Comparison of ENCODE assay signal across 9 mouse cellular contexts in genomic region chr5:136982338-136982930, GRCm38 (mm10). TPM values are rescaled to one million over a fixed set of nuclear protein-coding genes. Genes with fewer than 3 reads are reported as not detected.
DNase-seq lines count a peak whose midpoint lies in the region; ATAC-seq and TF ChIP-seq lines count a peak whose summit lies in the region.
"Had no signal": no experiment of that assay in that cellular context is flagged by ENCODE, and none has a peak within 500 bp of the region (broad histone marks: within the 10 kb centered on the region; RNA-seq: fewer than 3 reads in every experiment).

No protein-coding gene starts in this region.

- no peak overlapping the region for H3K9ac ChIP-seq in midbrain, embryonic 16.5 days (ENCODE audit: low read depth, low read length)
- H3K9ac ChIP-seq: heart, embryonic 15.5 days had no signal

- peak; percentile 61 for TF ChIP-seq CTCF in gastrocnemius, adult 2 months (IDR thresholded peaks at IDR 0.05)

- no peak overlapping the region for H3K27ac ChIP-seq in gastrocnemius, adult 2 months
- no peak overlapping the region for H3K27ac ChIP-seq in midbrain, embryonic 10.5 days (replicated peaks)
- no peak overlapping the region for H3K27ac ChIP-seq in midbrain, embryonic 16.5 days (ENCODE audit: low read length)
- H3K27ac ChIP-seq: heart, embryonic 15.5 days had no signal

- peaks cover 26% of the 10 kb centered on the region for H3K36me3 ChIP-seq in midbrain, embryonic 10.5 days
- peaks cover 14% of the 10 kb centered on the region for H3K36me3 ChIP-seq in midbrain, embryonic 16.5 days (ENCODE audit: control insufficient read depth, insufficient read depth, low read length)

- intact Hi-C loops in gastrocnemius, adult 2 months (cut with DNase I): no loop called here

- no peak overlapping the region for H3K4me3 ChIP-seq in gastrocnemius, adult 2 months
- no peak overlapping the region for H3K4me3 ChIP-seq in midbrain, embryonic 10.5 days
- H3K4me3 ChIP-seq in midbrain, embryonic 16.5 days (ENCODE audit: low read depth, low read length): no peak overlapping the region
- H3K4me3 ChIP-seq: heart, embryonic 15.5 days had no signal

- 46% methylated on average over 15 of the region's 16 CpGs for WGBS in midbrain, embryonic 10.5 days
- 53% methylated on average over 13 of the region's 16 CpGs for WGBS in midbrain, embryonic 16.5 days

- ATAC-seq in midbrain, embryonic 16.5 days: no peak
- no peak for ATAC-seq in monocyte, adult 5-6 weeks (replicated peaks; ENCODE audit: insufficient number of reproducible peaks, low FRiP score, low TSS enrichment, poor library complexity, severe bottlenecking)

- H3K4me2 ChIP-seq in midbrain, embryonic 16.5 days (ENCODE audit: low read length): no peak overlapping the region
- H3K4me2 ChIP-seq: heart, embryonic 15.5 days had no signal

- H3K4me1 ChIP-seq in midbrain, embryonic 10.5 days: peaks cover 10% of the 10 kb centered on the region
- peaks cover 7% of the 10 kb centered on the region for H3K4me1 ChIP-seq in midbrain, embryonic 16.5 days (ENCODE audit: control insufficient read depth, insufficient read depth, low read length)

- no peaks in the 10 kb centered on the region for H3K27me3 ChIP-seq in midbrain, embryonic 10.5 days (ENCODE audit: low read depth, poor library complexity, severe bottlenecking)
- H3K27me3 ChIP-seq in midbrain, embryonic 16.5 days (ENCODE audit: control insufficient read depth, insufficient read depth, low read depth, low read length): no peaks in the 10 kb centered on the region
- H3K27me3 ChIP-seq: heart, embryonic 15.5 days had no signal

- H3K9me3 ChIP-seq in midbrain, embryonic 10.5 days (replicated peaks): no peaks in the 10 kb centered on the region
- no peaks in the 10 kb centered on the region for H3K9me3 ChIP-seq in midbrain, embryonic 16.5 days (replicated peaks; ENCODE audit: control insufficient read depth, low read length, poor library complexity, severe bottlenecking)
- H3K9me3 ChIP-seq: heart, embryonic 15.5 days had no signal

- DNase-seq in gastrocnemius, adult 2 months: peak; percentile 63
- DNase-seq in gastrocnemius, postnatal 25 days: no peak
- DNase-seq in midbrain, embryonic 10.5 days (ENCODE audit: low spot score): peak; percentile 39
- peak; percentile 45 for DNase-seq in adrenal gland, postnatal 25 days
- DNase-seq in kidney, postnatal 4 days: peak; percentile 81 to 82
- peak; percentile 27 for DNase-seq in thymus, postnatal 0 days (ENCODE audit: low spot score)

RNA-seq across cellular contexts. Expression of gene Plod3, which starts 4.4 kb away (rescaled TPM):
- total RNA-seq in gastrocnemius, adult 2 months (2021): 10 to 100 TPM; 15.2 to 20.6 TPM
- 10 to 100 TPM; 20.9 to 23.6 TPM for total RNA-seq in gastrocnemius, postnatal 25 days (2021)
- 40.8 and 43.2 TPM in 2 replicates for polyA plus RNA-seq in midbrain, embryonic 10.5 days (2016; fragmentation: Nextera tagmentation; extraction: Ambion mirVana)
- 34.7 and 37.9 TPM in 2 replicates for polyA plus RNA-seq in midbrain, embryonic 16.5 days (2015; fragmentation: Nextera tagmentation; extraction: Ambion mirVana)
- 66.7 and 90.3 TPM in 2 replicates for total RNA-seq in adrenal gland, postnatal 25 days (2021)
- 9.4 and 9.9 TPM in 2 replicates for polyA plus RNA-seq in thymus, postnatal 0 days (2015; fragmentation: Nextera tagmentation; extraction: Ambion mirVana)
- total RNA-seq in monocyte, adult 5-6 weeks (2017): 193 to 207 TPM (median 205 TPM) in 3 replicates

RNA-seq across cellular contexts. Expression of gene Znhit1, which starts 5.4 kb away (rescaled TPM):
- 10 to 100 TPM; 61.2 to 79.6 TPM for total RNA-seq in gastrocnemius, adult 2 months (2021)
- total RNA-seq in gastrocnemius, postnatal 25 days (2021): 10 to 100 TPM; 61.4 to 70.4 TPM
- polyA plus RNA-seq in midbrain, embryonic 10.5 days (2016; fragmentation: Nextera tagmentation; extraction: Ambion mirVana): 102 and 105 TPM in 2 replicates
- polyA plus RNA-seq in midbrain, embryonic 16.5 days (2015; fragmentation: Nextera tagmentation; extraction: Ambion mirVana): 136 and 144 TPM in 2 replicates
- total RNA-seq in adrenal gland, postnatal 25 days (2021): 74.8 and 85.9 TPM in 2 replicates
- polyA plus RNA-seq in thymus, postnatal 0 days (2015; fragmentation: Nextera tagmentation; extraction: Ambion mirVana): 66.8 and 72.3 TPM in 2 replicates
- 21.8 to 58.2 TPM (median 38.8 TPM) in 3 replicates for total RNA-seq in monocyte, adult 5-6 weeks (2017)

RNA-seq across cellular contexts. Expression of gene Cldn15, which starts 16.0 kb away (rescaled TPM):
- total RNA-seq in gastrocnemius, adult 2 months (2021): 1 to 10 TPM; 2.1 to 2.3 TPM
- total RNA-seq in gastrocnemius, postnatal 25 days (2021): 1 to 10 TPM in 1 of 2 experiments, under 1 TPM in 1; 0.67 to 3.3 TPM
- 0.15 and 0.55 TPM in 2 replicates for polyA plus RNA-seq in midbrain, embryonic 10.5 days (2016; fragmentation: Nextera tagmentation; extraction: Ambion mirVana)
- 0.15 and 0.30 TPM in 2 replicates for polyA plus RNA-seq in midbrain, embryonic 16.5 days (2015; fragmentation: Nextera tagmentation; extraction: Ambion mirVana)
- total RNA-seq in adrenal gland, postnatal 25 days (2021): 8.8 and 9.4 TPM in 2 replicates
- 1.2 and 2.2 TPM in 2 replicates for polyA plus RNA-seq in thymus, postnatal 0 days (2015; fragmentation: Nextera tagmentation; extraction: Ambion mirVana)
- total RNA-seq in monocyte, adult 5-6 weeks (2017): 1.7 to 5.1 TPM (median 1.8 TPM) in 3 replicates

RNA-seq across cellular contexts. Expression of gene Fis1, which starts 29.4 kb away (rescaled TPM):
- total RNA-seq in gastrocnemius, adult 2 months (2021): 100 to 1,000 TPM; 179 to 181 TPM
- total RNA-seq in gastrocnemius, postnatal 25 days (2021): 100 to 1,000 TPM; 159 to 164 TPM
- 271 and 306 TPM in 2 replicates for polyA plus RNA-seq in midbrain, embryonic 10.5 days (2016; fragmentation: Nextera tagmentation; extraction: Ambion mirVana)
- 346 and 355 TPM in 2 replicates for polyA plus RNA-seq in midbrain, embryonic 16.5 days (2015; fragmentation: Nextera tagmentation; extraction: Ambion mirVana)
- 150 and 200 TPM in 2 replicates for total RNA-seq in adrenal gland, postnatal 25 days (2021)
- polyA plus RNA-seq in thymus, postnatal 0 days (2015; fragmentation: Nextera tagmentation; extraction: Ambion mirVana): 298 and 312 TPM in 2 replicates
- total RNA-seq in monocyte, adult 5-6 weeks (2017): 159 to 216 TPM (median 206 TPM) in 3 replicates

RNA-seq across cellular contexts. Expression of gene Vgf, which starts 43.8 kb away (rescaled TPM):
- not detected for total RNA-seq in gastrocnemius, adult 2 months (2021)
- not detected for total RNA-seq in gastrocnemius, postnatal 25 days (2021)
- 0.35 and 0.39 TPM in 2 replicates for polyA plus RNA-seq in midbrain, embryonic 10.5 days (2016; fragmentation: Nextera tagmentation; extraction: Ambion mirVana)
- polyA plus RNA-seq in midbrain, embryonic 16.5 days (2015; fragmentation: Nextera tagmentation; extraction: Ambion mirVana): 12.6 and 15.6 TPM in 2 replicates
- 7.4 and 11.0 TPM in 2 replicates for total RNA-seq in adrenal gland, postnatal 25 days (2021)
- 0.18 and 0.24 TPM in 2 replicates for polyA plus RNA-seq in thymus, postnatal 0 days (2015; fragmentation: Nextera tagmentation; extraction: Ambion mirVana)
- total RNA-seq in monocyte, adult 5-6 weeks (2017): not detected in 3 replicates
- polyA plus RNA-seq: heart, embryonic 15.5 days had no signal
